Mouse (Mus musculus) CH12.LX (cell line): Measurements from ENCODE around the gene Zfp277.

Experiments
- CTCF ChIP-seq, 2 experiments: IDR thresholded peaks in 1 of 2; conservative IDR thresholded peaks in 1 of 2; 2 replicates each; pipeline ENCODE4 v1.5.1; 2011 to 2012; ENCODE audit warnings: low read depth in 2 of 2, low read length in 2 of 2, improper control_type of control experiment in 1 of 2, inconsistent platforms in 1 of 2, mild to moderate bottlenecking in 1 of 2, moderate library complexity in 1 of 2
- ELF1 ChIP-seq: IDR thresholded peaks from 2 replicates; pipeline ENCODE4 v1.6.1; 2014; ENCODE audit warnings: low read depth, mild to moderate bottlenecking, inconsistent platforms, low read length, improper control_type of control experiment
- EP300 ChIP-seq: IDR thresholded peaks from 2 replicates; pipeline ENCODE4 v1.6.1; 2011; ENCODE audit warnings: low read length, improper control_type of control experiment
- GABPA ChIP-seq: IDR thresholded peaks from 2 replicates; pipeline ENCODE4 v1.6.1; 2012; ENCODE audit warnings: low read depth, low read length, improper control_type of control experiment, inconsistent platforms; ENCODE audit not compliant: insufficient replicate concordance
- JUN ChIP-seq: IDR thresholded peaks from 2 replicates; pipeline ENCODE4 v1.6.1; 2011; ENCODE audit warnings: low read depth, mild to moderate bottlenecking, low read length, improper control_type of control experiment, moderate library complexity; ENCODE audit not compliant: insufficient read depth
- MAX ChIP-seq: IDR thresholded peaks from 2 replicates; pipeline ENCODE4 v1.6.1; 2011; ENCODE audit warnings: low read length, improper control_type of control experiment
- POLR2A ChIP-seq: IDR thresholded peaks from 2 replicates; pipeline ENCODE4 v1.6.1; 2011; ENCODE audit warnings: low read depth, mild to moderate bottlenecking, improper control_type of control experiment, low read length
- RAD21 ChIP-seq: IDR thresholded peaks from 2 replicates; pipeline ENCODE4 v1.6.1; 2011; ENCODE audit warnings: low read depth, mild to moderate bottlenecking, low read length, improper control_type of control experiment, moderate library complexity
- SMC3 ChIP-seq: IDR thresholded peaks from 2 replicates; pipeline ENCODE4 v1.6.1; 2011; ENCODE audit warnings: low read depth, low read length, improper control_type of control experiment
- TCF12 ChIP-seq: IDR thresholded peaks from 2 replicates; pipeline ENCODE4 v1.6.1; 2014; ENCODE audit warnings: low read depth, mild to moderate bottlenecking, inconsistent platforms, low read length, improper control_type of control experiment
- USF1 ChIP-seq: IDR thresholded peaks from 2 replicates; pipeline ENCODE4 v1.6.1; 2014; ENCODE audit warnings: low read depth, mild to moderate bottlenecking, inconsistent platforms, low read length, improper control_type of control experiment
- ZC3H11A ChIP-seq: IDR thresholded peaks from 2 replicates; pipeline ENCODE4 v1.6.1; 2012; ENCODE audit warnings: low read depth, mild to moderate bottlenecking, inconsistent platforms, low read length, improper control_type of control experiment
- ZKSCAN1 ChIP-seq: IDR thresholded peaks from 2 replicates; pipeline ENCODE4 v1.6.1; 2012; ENCODE audit warnings: low read depth, inconsistent platforms, low read length, improper control_type of control experiment, borderline replicate concordance

GRCm38 (mm10) chr12:40347060-40347698 is 98.5 kb downstream of the Zfp277 start:
- TF ChIP-seq SMC3 (no peak), EP300 (no peak), CTCF (conservative IDR thresholded peaks at IDR 0.05 in 1 of 2, IDR thresholded peaks at IDR 0.05 in 1 of 2; ENCODE audit: low read depth in 2 of 2, low read length in 2 of 2) (no peak), TCF12 (no peak), ZKSCAN1 (no peak), MAX (no peak), GABPA (no peak), USF1 (no peak), POLR2A (no peak), JUN (no peak), ZC3H11A (no peak), ELF1 (no peak), RAD21 (no peak)
